Comparison of ENCODE assay signal across 12 mouse cellular contexts in the genomic region with DNA sequence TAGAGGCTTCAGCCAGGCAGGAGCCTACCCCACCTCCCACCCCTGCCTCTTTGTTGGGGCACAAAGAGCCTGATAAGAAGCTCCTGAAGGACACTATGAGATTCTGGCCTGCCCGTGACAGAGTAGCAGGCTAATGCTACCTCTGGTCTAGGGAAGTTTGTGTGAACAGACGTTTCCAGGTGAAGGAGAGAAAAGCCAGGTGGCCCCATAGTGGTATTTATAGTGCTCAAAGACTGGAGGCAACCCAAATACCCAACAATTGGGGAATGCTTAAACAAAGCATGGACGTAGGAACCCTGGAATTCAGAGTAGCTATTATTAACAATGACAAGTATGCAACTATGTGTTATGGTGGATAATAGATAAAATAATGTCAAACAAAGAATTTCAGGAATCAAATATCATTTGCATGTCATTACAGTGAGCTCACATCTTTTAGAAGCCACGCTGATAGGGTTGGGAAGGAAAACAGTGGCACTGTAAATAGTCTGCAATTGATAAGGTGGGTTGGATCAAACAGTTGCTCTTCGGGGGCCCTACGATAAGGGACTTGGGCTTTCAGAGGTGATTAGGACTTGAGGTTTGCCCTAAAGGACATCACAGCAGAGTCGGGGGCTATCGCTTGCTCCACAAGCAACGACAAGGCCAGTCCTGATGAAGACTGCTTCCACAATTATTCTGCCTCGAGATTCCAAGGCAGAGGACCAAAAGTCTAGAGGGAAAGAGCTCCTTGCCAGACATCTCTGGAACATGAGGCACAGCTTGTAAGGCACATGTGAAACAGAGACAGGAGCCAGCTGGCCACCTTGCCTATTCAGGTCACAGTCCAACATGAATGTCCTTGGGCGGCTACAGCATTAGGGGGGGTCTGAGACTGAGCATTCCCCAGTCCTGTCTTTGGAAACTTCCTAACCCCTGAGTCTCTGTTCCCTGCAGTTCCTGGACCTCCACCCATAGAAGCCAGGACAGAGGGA. TPM values are rescaled to one million over a fixed set of nuclear protein-coding genes. Genes with fewer than 3 reads are reported as not detected.
DNase-seq lines count a peak whose midpoint lies in the region; ATAC-seq and TF ChIP-seq lines count a peak whose summit lies in the region.
"Had no signal": no experiment of that assay in that cellular context is flagged by ENCODE, and none has a peak within 500 bp of the region (broad histone marks: within the 10 kb centered on the region; RNA-seq: fewer than 3 reads in every experiment).

No protein-coding gene starts in this region.

- H3K4me2 ChIP-seq in lung, embryonic 16.5 days (ENCODE audit: low read depth, low read length): no peak overlapping the region
- no peak overlapping the region for H3K4me2 ChIP-seq in forebrain, embryonic 12.5 days

- intact Hi-C loops in gastrocnemius, adult 2 months (cut with DNase I): no loop called here
- intact Hi-C loops in heart, postnatal 10 days (cut with DNase I): loop anchor here (1.0 to 2.0 kb wide), 2 partner anchors 38 to 46 kb away; no protein-coding TSS in a partner anchor
- intact Hi-C loops in left cerebral cortex, adult 2 months (cut with DNase I): no loop called here

- H3K36me3 ChIP-seq in lung, embryonic 16.5 days (ENCODE audit: control insufficient read depth, insufficient read depth, low read length): no peaks in the 10 kb centered on the region
- no peaks in the 10 kb centered on the region for H3K36me3 ChIP-seq in forebrain, embryonic 12.5 days (replicated peaks)

- ATAC-seq in lung, embryonic 16.5 days (ENCODE audit: low read depth): peak; percentile 59; the same call in 1 of the 2 replicates
- ATAC-seq in forebrain, embryonic 12.5 days (ENCODE audit: low FRiP score): no peak

- peak; percentile 53 for DNase-seq in adipocyte (ENCODE audit: low spot score)
- peak; percentile 60 for DNase-seq in gastrocnemius, adult 2 months
- peak; percentile 88 to 91 for DNase-seq in heart, postnatal 10 days
- DNase-seq in embryo, embryonic 10 days (ENCODE audit: low spot score): no peak
- DNase-seq in left cerebral cortex, adult 2 months (ENCODE audit: extremely low spot score in 1 of 2, low spot score in 2 of 2): no peak
- no peak for DNase-seq in layer of hippocampus, postnatal 14 days (ENCODE audit: low spot score in 2 of 2)
- DNase-seq: thymus, adult 2 months had no signal

- no peaks in the 10 kb centered on the region for H3K27me3 ChIP-seq in lung, embryonic 16.5 days (ENCODE audit: control insufficient read depth, insufficient read depth, low read depth, low read length)
- no peaks in the 10 kb centered on the region for H3K27me3 ChIP-seq in forebrain, embryonic 12.5 days

- no peak overlapping the region for H3K9ac ChIP-seq in lung, embryonic 16.5 days (ENCODE audit: low read length)
- no peak overlapping the region for H3K9ac ChIP-seq in forebrain, embryonic 12.5 days

- no peak overlapping the region for H3K27ac ChIP-seq in gastrocnemius, adult 2 months
- H3K27ac ChIP-seq in lung, embryonic 16.5 days (ENCODE audit: low read length): no peak overlapping the region
- no peak overlapping the region for H3K27ac ChIP-seq in left cerebral cortex, adult 2 months
- no peak overlapping the region for H3K27ac ChIP-seq in forebrain, embryonic 12.5 days

- no peaks in the 10 kb centered on the region for H3K4me1 ChIP-seq in lung, embryonic 16.5 days (replicated peaks; ENCODE audit: control insufficient read depth, insufficient read depth, low read length)
- no peaks in the 10 kb centered on the region for H3K4me1 ChIP-seq in forebrain, embryonic 12.5 days

- H3K9me3 ChIP-seq in lung, embryonic 16.5 days (ENCODE audit: control insufficient read depth, low read length): no peaks in the 10 kb centered on the region
- H3K9me3 ChIP-seq in forebrain, embryonic 12.5 days: no peaks in the 10 kb centered on the region

- 47% methylated on average over 11 of the region's 11 CpGs for WGBS in lung, embryonic 16.5 days
- 87% methylated on average over 11 of the region's 11 CpGs for WGBS in forebrain, embryonic 12.5 days

- no peak overlapping the region for H3K4me3 ChIP-seq in gastrocnemius, adult 2 months
- H3K4me3 ChIP-seq in lung, embryonic 16.5 days (ENCODE audit: low read length): no peak overlapping the region
- H3K4me3 ChIP-seq in left cerebral cortex, adult 2 months: no peak overlapping the region
- no peak overlapping the region for H3K4me3 ChIP-seq in forebrain, embryonic 12.5 days (replicated peaks)
- H3K4me3 ChIP-seq: erythroblast, embryonic 14.5 days; megakaryocyte, embryonic 14.5 days had no signal

- no peak for TF ChIP-seq CTCF in gastrocnemius, adult 2 months (IDR thresholded peaks at IDR 0.05)
- TF ChIP-seq CTCF in left cerebral cortex, adult 2 months (IDR thresholded peaks at IDR 0.05): no peak

RNA-seq across cellular contexts. Expression of a gene that starts 58.4 kb away (rescaled TPM):
- 1 to 10 TPM; 5.5 to 8.3 TPM for total RNA-seq in gastrocnemius, adult 2 months (2021)
- 100 to 1,000 TPM; 456 to 731 TPM for total RNA-seq in heart, postnatal 10 days (2021)
- polyA plus RNA-seq in lung, embryonic 16.5 days (2015; fragmentation: Nextera tagmentation; extraction: Ambion mirVana): 8.8 and 9.7 TPM in 2 replicates
- total RNA-seq in left cerebral cortex, adult 2 months (2021): 10 to 100 TPM; 37.5 to 37.8 TPM
- 4.1 and 4.5 TPM in 2 replicates for polyA plus RNA-seq in forebrain, embryonic 12.5 days (2016; fragmentation: Nextera tagmentation; extraction: Ambion mirVana)
- 10 to 100 TPM; 41.2 to 44.2 TPM for total RNA-seq in layer of hippocampus, postnatal 14 days (2021)
- total RNA-seq: MEL had no signal

Comparison
In these comparisons a context has a peak if more than half of its experiments do, and no peak if none do; other contexts are left out.
1. DNase-seq: peak in adipocyte (single experiment), gastrocnemius, adult 2 months (single experiment) and heart, postnatal 10 days (2 of 2); none in embryo, embryonic 10 days (single experiment), left cerebral cortex, adult 2 months (0 of 2) and layer of hippocampus, postnatal 14 days (0 of 2).
2. RNA of a gene that starts 58.4 kb away (total RNA-seq): 456 to 731 TPM in heart, postnatal 10 days; 41.2 to 44.2 TPM in layer of hippocampus, postnatal 14 days, 37.5 to 37.8 TPM in left cerebral cortex, adult 2 months and 5.5 to 8.3 TPM in gastrocnemius, adult 2 months; every median in the first group is over 10 times any median in the second.